Mouse (Mus musculus): Measurements from ENCODE around the gene Mgat5. TPM values are rescaled to one million over a fixed set of nuclear protein-coding genes. Genes with fewer than 3 reads are reported as not detected.

Mgat5 gene
- 0.74 and 0.83 TPM in 2 replicates for polyA plus RNA-seq (2012; rRNA removed)

GRCm38 (mm10) chr1:127204817-127205485 is at the start of gene Mgat5:
TSS of gene Mgat5 (plus strand) at chr1:127205015.

Data from liver, embryonic 14 days (tissue).